Mouse (Mus musculus) stomach, embryonic 16.5 days (tissue): ENCODE data around the gene Sap30bp. TPM values are rescaled to one million over a fixed set of nuclear protein-coding genes. Genes with fewer than 3 reads are reported as not detected.
A peak's percentile ranks its signal among the peaks of the same experiment; 100 is the strongest.

ENCODE experiments used
- ATAC-seq: fragments of 200-750 bp; cut with Nextera tagmentation; 2 replicates; pipeline ENCODE4 v1.8.0; 2017; ENCODE audit warnings: moderate number of reproducible peaks, moderate TSS enrichment; ENCODE audit not compliant: insufficient read depth, low FRiP score
- H3K27ac ChIP-seq: fragments of 300-500 bp; sonication (generic); 2 replicates; pipeline ENCODE4 v1.5.1; 2014; ENCODE audit warnings: low read length
- H3K27me3 ChIP-seq: fragments of 300-500 bp; sonication (generic); 2 replicates; pipeline ENCODE4 v1.6.1; 2014; ENCODE audit warnings: low read length, control low read depth, mixed read lengths; ENCODE audit not compliant: control insufficient read depth, insufficient read depth
- H3K36me3 ChIP-seq: fragments of 300-500 bp; sonication (generic); 2 replicates; pipeline ENCODE4 v1.6.1; 2014; ENCODE audit warnings: low read length; ENCODE audit not compliant: control insufficient read depth, insufficient read depth
- H3K4me1 ChIP-seq: fragments of 300-500 bp; sonication (generic); 2 replicates; pipeline ENCODE4 v1.6.1; 2014; ENCODE audit warnings: low read length, control low read depth, mixed read lengths; ENCODE audit not compliant: control insufficient read depth, insufficient read depth
- H3K4me2 ChIP-seq: fragments of 300-500 bp; sonication (generic); 2 replicates; pipeline ENCODE4 v1.6.1; 2014; ENCODE audit warnings: low read depth, low read length, mixed read lengths
- H3K4me3 ChIP-seq: fragments of 300-500 bp; sonication (generic); replicated peaks from 2 replicates; pipeline ENCODE4 v1.5.1; 2014; ENCODE audit warnings: mild to moderate bottlenecking, low read length
- H3K9ac ChIP-seq: fragments of 300-500 bp; sonication (generic); 2 replicates; pipeline ENCODE4 v1.6.1; 2014; ENCODE audit warnings: low read length
- H3K9me3 ChIP-seq: fragments of 300-500 bp; sonication (generic); replicated peaks from 2 replicates; pipeline ENCODE4 v1.6.1; 2016; ENCODE audit warnings: low read length, control low read depth; ENCODE audit not compliant: control insufficient read depth
- whole genome bisulfite sequencing: fragments of 180-500 bp; shearing (Covaris S2); extraction: QIAGEN DNeasy Blood & Tissue Kit; methylation state at CpG from one replicate; pipeline ENCODE4 v1.1.7; 2014; 5-methylcytosine and 5-hydroxymethylcytosine counted together
- polyA plus RNA-seq: library from polyadenylated mRNA; unstranded; fragments of >200 nt; fragmentation: Nextera tagmentation; extraction: Ambion mirVana; gene quantifications from 2 replicates; pipeline ENCODE4 v1.2.1, GENCODE M21; 2015

The Sap30bp gene
- 32.0 and 35.2 TPM in 2 replicates for polyA plus RNA-seq

DNA sequence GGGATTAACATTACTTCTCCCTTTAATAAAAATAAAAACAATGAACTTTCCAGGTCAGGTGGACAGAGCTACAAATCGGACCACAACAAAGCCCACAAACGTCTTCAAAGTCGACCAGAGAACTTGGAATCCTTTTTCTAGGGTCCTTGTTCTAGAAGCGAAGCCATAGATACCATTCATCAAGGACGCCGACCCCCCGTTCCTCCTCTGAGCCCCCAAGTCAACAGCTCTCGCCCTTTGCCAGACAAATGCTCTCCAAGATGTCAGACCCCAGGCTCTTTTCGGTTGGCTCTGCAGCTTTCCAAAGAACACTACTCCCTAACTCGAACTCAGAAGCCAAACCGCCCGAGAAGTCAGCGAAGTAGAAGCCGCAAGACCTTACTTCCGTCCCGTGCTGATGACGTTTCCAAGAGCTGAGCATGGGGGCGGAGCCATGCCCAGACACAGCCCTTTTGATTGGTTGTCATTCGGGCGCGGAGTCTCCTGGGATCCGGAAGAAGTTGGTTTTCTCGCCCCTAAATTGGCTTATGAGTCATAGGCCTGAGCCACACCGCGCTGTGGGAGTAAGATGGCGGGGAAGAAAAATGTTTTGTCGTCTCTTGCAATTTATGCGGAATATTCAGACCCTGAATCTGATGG, at the start of gene Sap30bp, which contains the start of gene Recql5:
TSS of gene Sap30bp (plus strand) at position 175 of the 639 bp plus-strand sequence.
TSS of gene Recql5 (minus strand) at position 370 of the 639 bp plus-strand sequence.
- WGBS, result under 1% methylated on average over 28 of the region's 28 CpGs
- Histone ChIP-seq H3K27me3 (no peaks in the 10 kb centered on the region), H3K36me3 (peaks cover 3% of the 10 kb centered on the region; the same call in 1 of the 2 replicates), H3K4me1 (peaks cover 17% of the 10 kb centered on the region), H3K9me3 (no peaks in the 10 kb centered on the region), H3K4me2 (peak within 1 kb of the TSS; percentile 92), H3K9ac (peak within 1 kb of the TSS; percentile 87), H3K27ac (0 out of 2 replicates have a peak within 1 kb of the TSS, but pooled peaks have one; percentile 1), H3K4me3 (peak within 1 kb of the TSS; percentile 82)
- peak; percentile 100 for ATAC-seq

DNA sequence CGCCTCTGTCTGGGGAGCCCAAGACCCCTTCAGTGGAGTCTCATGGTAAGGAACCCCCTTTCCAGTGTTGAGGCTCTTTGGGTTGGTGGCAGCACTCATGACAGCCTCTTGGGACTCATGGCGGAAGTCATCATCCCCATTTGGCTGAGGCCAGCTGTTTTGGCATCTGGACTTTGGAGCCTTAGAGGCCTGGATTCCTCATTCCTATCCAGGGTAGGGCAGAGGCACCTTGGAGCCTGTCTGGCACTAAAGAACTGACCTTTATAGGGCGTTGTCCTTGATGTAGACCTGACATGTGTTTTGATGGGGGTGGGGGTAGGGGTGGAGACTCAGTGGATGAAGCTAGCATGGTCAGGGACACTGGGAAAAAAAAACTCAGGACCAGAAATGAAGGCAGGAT, 48.7 kb upstream of the Sap30bp start:
- Histone ChIP-seq H3K9me3 (no peaks in the 10 kb centered on the region), H3K27me3 (no peaks in the 10 kb centered on the region), H3K36me3 (no peaks in the 10 kb centered on the region), H3K9ac (no peak overlapping the region), H3K27ac (no peak overlapping the region), H3K4me2 (no peak overlapping the region), H3K4me1 (0 out of 2 replicates have a peak, but pooled peaks cover 3% of the 10 kb centered on the region), H3K4me3 (no peak overlapping the region)
- ATAC-seq, result peak; percentile 45; the same call in 1 of the 2 replicates
- WGBS, result 86% methylated on average over 3 of the region's 3 CpGs

DNA sequence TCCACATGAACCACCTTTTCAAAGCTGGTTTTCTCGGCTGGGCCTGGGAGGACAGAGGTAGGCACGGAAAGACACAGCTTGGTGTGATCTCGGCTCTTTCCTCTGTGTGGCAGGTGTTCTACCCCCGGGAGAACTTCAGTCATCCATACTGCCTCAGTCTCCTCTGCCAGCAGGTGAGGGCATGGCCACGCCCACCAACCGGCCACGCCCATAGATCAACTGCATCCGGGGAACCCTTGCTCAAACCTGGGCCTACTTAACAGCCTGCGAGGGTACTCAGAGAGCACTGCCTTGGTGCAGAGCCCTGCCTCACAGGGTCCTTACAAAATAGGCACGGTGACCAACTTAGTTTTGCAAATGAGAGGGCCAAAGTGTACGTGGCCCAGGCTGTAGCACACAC, 47.8 kb upstream of the Sap30bp start:
- ATAC-seq, result no peak
- Histone ChIP-seq H3K4me1 (0 out of 2 replicates have a peak, but pooled peaks cover under 1% of the 10 kb centered on the region), H3K4me2 (no peak overlapping the region), H3K9ac (no peak overlapping the region), H3K4me3 (no peak overlapping the region), H3K36me3 (no peaks in the 10 kb centered on the region), H3K9me3 (no peaks in the 10 kb centered on the region), H3K27me3 (no peaks in the 10 kb centered on the region), H3K27ac (no peak overlapping the region)
- WGBS, result 66% methylated on average over 11 of the region's 11 CpGs

GRCm38 (mm10) chr11:115886446-115886845, 46.6 kb upstream of the Sap30bp start:
- no peak for ATAC-seq
- Histone ChIP-seq H3K36me3 (no peaks in the 10 kb centered on the region), H3K27me3 (no peaks in the 10 kb centered on the region), H3K27ac (no peak overlapping the region), H3K9ac (no peak overlapping the region), H3K9me3 (no peaks in the 10 kb centered on the region), H3K4me1 (no peaks in the 10 kb centered on the region), H3K4me2 (no peak overlapping the region), H3K4me3 (no peak overlapping the region)
- WGBS, result 87% methylated on average over 11 of the region's 11 CpGs

DNA sequence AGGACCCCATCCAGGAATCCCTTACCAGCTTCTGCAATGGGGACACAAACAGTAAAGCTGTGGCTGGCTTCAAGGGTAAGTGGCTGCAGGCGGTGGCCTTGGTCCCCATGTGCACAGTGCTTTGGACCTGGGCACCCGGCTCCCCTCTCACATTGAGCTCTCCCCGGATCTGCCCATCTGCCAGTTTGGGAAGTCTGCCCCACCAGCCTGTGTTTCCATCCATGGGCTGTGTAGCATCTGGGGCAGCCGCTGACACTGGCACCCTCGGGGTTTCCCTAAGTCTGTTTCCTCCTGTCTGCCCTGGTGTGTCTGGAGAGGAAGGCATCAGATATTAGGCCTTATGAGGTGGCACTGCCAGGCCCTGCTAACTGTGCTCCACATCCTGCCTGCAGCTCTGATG, 45.1 kb upstream of the Sap30bp start:
- no peaks in the 10 kb centered on the region for H3K9me3 ChIP-seq
- H3K27ac ChIP-seq, result no peak overlapping the region
- H3K9ac ChIP-seq, result no peak overlapping the region
- no peaks in the 10 kb centered on the region; the same call in 1 of the 2 replicates for H3K4me1 ChIP-seq
- ATAC-seq, result no peak
- no peak overlapping the region for H3K4me2 ChIP-seq
- no peak overlapping the region for H3K4me3 ChIP-seq
- H3K27me3 ChIP-seq, result no peaks in the 10 kb centered on the region
- H3K36me3 ChIP-seq, result peaks cover under 1% of the 10 kb centered on the region; the same call in 1 of the 2 replicates
- 87% methylated on average over 5 of the region's 5 CpGs for WGBS

DNA sequence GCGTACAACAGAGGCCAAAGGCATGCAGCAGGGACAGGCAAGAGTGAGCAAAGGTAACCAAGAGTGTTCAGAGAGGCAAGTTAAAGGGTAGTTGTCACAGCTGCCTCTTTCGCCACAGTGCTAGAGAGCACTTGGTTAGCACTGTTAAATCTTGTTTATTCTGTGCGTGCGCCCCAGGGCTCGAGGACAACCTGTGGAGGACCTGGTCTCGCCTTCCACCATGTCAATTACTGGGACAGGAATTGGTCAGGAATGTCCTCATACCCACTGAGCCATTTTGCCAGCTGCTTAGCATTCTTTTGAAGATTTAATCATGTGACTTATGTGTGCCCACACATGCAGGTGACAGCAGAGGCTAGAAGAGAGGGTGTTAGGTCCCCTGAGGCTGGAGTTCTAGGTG, 43.9 kb upstream of the Sap30bp start:
- Histone ChIP-seq H3K4me2 (no peak overlapping the region), H3K9ac (no peak overlapping the region), H3K9me3 (no peaks in the 10 kb centered on the region), H3K27me3 (no peaks in the 10 kb centered on the region), H3K4me3 (no peak overlapping the region), H3K4me1 (no peaks in the 10 kb centered on the region; the same call in 1 of the 2 replicates), H3K27ac (no peak overlapping the region), H3K36me3 (peaks cover 4% of the 10 kb centered on the region; the same call in 1 of the 2 replicates)
- no peak for ATAC-seq
- 82% methylated on average over 6 of the region's 6 CpGs for WGBS

DNA sequence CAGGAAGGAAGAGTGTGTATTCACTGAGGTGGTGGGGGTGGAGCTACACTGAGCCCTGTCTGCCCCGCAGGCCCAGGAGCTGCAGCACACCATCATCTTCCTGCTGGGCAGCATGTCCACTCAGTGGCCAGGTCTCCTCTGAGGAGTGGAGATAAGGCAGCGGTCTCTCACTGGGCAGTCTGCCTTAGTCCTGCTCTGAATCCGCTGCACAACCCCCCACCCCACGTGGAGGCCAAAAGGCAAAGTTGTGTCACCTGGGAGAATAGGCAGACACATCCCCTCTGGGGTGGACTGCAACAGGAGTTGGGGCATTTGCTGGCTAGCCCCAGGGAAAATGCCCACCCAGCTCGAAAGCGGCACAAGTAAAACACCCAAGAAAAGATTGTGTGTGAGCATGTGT, 40.9 kb upstream of the Sap30bp start:
- WGBS, result 62% methylated on average over 6 of the region's 6 CpGs
- H3K4me2 ChIP-seq, result no peak overlapping the region
- no peaks in the 10 kb centered on the region for H3K27me3 ChIP-seq
- H3K4me3 ChIP-seq, result no peak overlapping the region
- ATAC-seq, result no peak
- no peaks in the 10 kb centered on the region for H3K9me3 ChIP-seq
- H3K27ac ChIP-seq, result no peak overlapping the region
- peaks cover 4% of the 10 kb centered on the region; the same call in 1 of the 2 replicates for H3K36me3 ChIP-seq
- H3K4me1 ChIP-seq, result no peaks in the 10 kb centered on the region; the same call in 1 of the 2 replicates
- no peak overlapping the region for H3K9ac ChIP-seq

GRCm38 (mm10) chr11:115893071-115893470, 40.0 kb upstream of the Sap30bp start:
- Histone ChIP-seq H3K9me3 (no peaks in the 10 kb centered on the region), H3K4me2 (no peak overlapping the region), H3K9ac (no peak overlapping the region), H3K27ac (no peak overlapping the region), H3K4me3 (no peak overlapping the region), H3K36me3 (peaks cover 4% of the 10 kb centered on the region; the same call in 1 of the 2 replicates), H3K4me1 (no peaks in the 10 kb centered on the region; the same call in 1 of the 2 replicates), H3K27me3 (no peaks in the 10 kb centered on the region)
- 89% methylated on average over 9 of the region's 9 CpGs for WGBS
- no peak for ATAC-seq

DNA sequence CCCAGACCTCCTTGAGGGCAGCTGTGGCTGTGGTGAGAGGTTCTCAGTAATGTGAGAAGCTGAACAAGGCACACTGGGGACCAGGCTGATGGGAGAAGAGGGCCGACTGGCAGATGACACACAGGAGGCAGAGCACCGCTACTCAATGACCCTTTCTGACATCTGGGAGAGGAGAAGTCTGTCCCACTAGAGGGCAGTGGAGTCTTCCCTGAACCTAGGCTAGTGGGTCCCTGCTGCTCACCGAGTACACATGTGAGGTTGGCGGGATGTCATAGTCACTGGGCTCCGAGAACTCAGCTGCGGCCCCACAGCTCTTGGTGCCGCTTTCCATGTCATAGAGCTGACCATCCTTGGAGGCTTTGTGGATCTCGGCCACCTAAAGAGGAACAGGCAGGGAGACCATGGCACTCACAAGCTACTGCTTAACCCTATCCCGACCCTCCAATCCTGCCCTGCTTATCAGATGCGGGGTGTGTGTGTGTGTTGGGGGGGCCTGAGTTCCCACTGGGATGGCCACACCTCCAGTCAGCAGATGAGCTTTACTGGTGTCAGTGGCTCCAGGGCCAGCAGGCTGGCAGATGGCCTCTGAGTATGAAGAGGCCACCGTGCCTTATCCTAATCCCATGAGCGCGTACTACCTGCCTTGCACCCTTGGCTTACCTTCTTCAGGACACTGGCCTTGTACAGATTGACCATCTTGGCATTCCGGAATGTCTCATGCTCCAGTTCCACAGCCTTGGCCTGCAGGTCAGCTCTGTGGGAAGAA, 38.1 kb upstream of the Sap30bp start:
- no peak overlapping the region for H3K4me3 ChIP-seq
- WGBS, result 72% methylated on average over 14 of the region's 14 CpGs
- H3K27ac ChIP-seq, result no peak overlapping the region
- H3K4me2 ChIP-seq, result no peak overlapping the region
- H3K36me3 ChIP-seq, result peaks cover 4% of the 10 kb centered on the region; the same call in 1 of the 2 replicates
- no peaks in the 10 kb centered on the region for H3K9me3 ChIP-seq
- H3K4me1 ChIP-seq, result peaks cover 10% of the 10 kb centered on the region
- H3K27me3 ChIP-seq, result no peaks in the 10 kb centered on the region
- ATAC-seq, result no peak
- no peak overlapping the region for H3K9ac ChIP-seq
